9 mouse cellular contexts compared by ENCODE assay signal in the genomic region with DNA sequence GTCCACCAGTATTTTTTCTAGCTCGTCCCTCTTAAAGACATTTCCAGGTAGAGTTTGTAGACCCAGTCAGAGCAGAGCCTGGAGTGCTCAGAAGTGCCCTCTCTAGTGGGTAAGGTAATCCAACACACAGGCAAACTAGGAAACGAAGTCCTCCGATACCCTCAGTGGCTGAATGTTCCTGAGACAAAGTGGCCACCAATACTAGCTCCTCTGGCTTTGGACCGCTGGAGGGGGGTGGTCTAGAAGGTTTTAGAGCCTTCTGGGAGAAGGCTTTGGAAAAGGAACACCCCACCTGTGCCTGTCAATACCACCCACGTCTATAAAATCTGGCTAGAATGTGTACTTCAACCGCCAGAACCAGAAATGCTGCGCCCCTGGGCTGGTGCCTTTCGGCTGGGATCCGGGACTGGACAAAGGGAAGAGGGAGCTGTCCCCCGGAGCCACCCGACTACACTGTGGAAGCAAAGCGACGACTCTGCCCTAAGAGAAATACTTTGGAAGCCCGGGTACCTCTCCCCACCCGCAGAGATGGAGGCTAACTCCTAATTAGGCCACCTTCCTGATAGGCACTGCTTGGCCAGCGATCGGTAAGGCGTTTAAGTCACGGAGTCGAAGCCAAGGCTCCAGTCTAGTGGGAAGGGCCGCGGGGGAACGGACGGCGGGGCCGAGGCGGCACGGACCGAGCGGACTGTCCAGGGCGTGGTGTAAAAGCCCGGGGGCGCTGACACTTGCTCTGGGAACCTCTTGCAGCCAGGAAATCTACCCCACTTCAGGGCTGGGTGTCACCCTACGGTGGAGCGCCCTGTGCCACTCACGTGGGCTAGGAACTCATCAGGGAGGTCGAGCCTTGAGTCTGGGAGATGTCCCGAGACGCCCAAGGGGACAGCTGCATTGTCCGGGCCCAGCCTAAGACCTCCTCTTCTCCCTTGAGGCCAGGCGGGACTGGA. TPM values are rescaled to one million over a fixed set of nuclear protein-coding genes. Genes with fewer than 3 reads are reported as not detected.
DNase-seq lines count a peak whose midpoint lies in the region; ATAC-seq and TF ChIP-seq lines count a peak whose summit lies in the region.
"Had no signal": no experiment of that assay in that cellular context is flagged by ENCODE, and none has a peak within 500 bp of the region (broad histone marks: within the 10 kb centered on the region; RNA-seq: fewer than 3 reads in every experiment).

No protein-coding gene starts in this region.

- DNase-seq in lung, embryonic 14.5 days = no peak
- no peak for DNase-seq in lung, postnatal 14 days
- peak; percentile 59 for DNase-seq in embryo, embryonic 10 days (ENCODE audit: low spot score)
- DNase-seq in embryonic facial prominence, embryonic 14.5 days (ENCODE audit: low spot score) = peak; percentile 66
- no peak for DNase-seq in adrenal gland, postnatal 4 days (ENCODE audit: low spot score in 2 of 2)
- DNase-seq: cerebellum, adult 9-10 months had no signal

- no peak overlapping the region for H3K27ac ChIP-seq in lung, embryonic 14.5 days (ENCODE audit: low read depth)
- peak overlapping the region; percentile 89 for H3K27ac ChIP-seq in embryonic facial prominence, embryonic 14.5 days (replicated peaks; ENCODE audit: low read depth, low read length)
- peak overlapping the region; percentile 82 for H3K27ac ChIP-seq in limb, embryonic 13.5 days

- no peaks in the 10 kb centered on the region for H3K36me3 ChIP-seq in lung, embryonic 14.5 days (ENCODE audit: insufficient read depth)
- peaks cover 28% of the 10 kb centered on the region; the same call in 1 of the 2 replicates for H3K36me3 ChIP-seq in embryonic facial prominence, embryonic 14.5 days (ENCODE audit: control insufficient read depth, insufficient read depth, low read length)
- 0 out of 2 replicates have a peak, but pooled peaks cover 4% of the 10 kb centered on the region for H3K36me3 ChIP-seq in limb, embryonic 13.5 days

- H3K9ac ChIP-seq in lung, embryonic 14.5 days = no peak overlapping the region
- H3K9ac ChIP-seq in embryonic facial prominence, embryonic 14.5 days (ENCODE audit: low read depth, low read length) = peak overlapping the region; percentile 97
- H3K9ac ChIP-seq in limb, embryonic 13.5 days = peak overlapping the region; percentile 70

- no peaks in the 10 kb centered on the region for H3K9me3 ChIP-seq in lung, embryonic 14.5 days (ENCODE audit: low read depth, low read length)
- H3K9me3 ChIP-seq in embryonic facial prominence, embryonic 14.5 days (ENCODE audit: control insufficient read depth, low read length) = no peaks in the 10 kb centered on the region
- no peaks in the 10 kb centered on the region for H3K9me3 ChIP-seq in limb, embryonic 13.5 days

- 0 out of 2 replicates have a peak overlapping the region, but pooled peaks have one; percentile 12 for H3K4me2 ChIP-seq in lung, embryonic 14.5 days
- peak overlapping the region; percentile 70 for H3K4me2 ChIP-seq in embryonic facial prominence, embryonic 14.5 days (ENCODE audit: low read depth, low read length)
- peak overlapping the region; percentile 62 for H3K4me2 ChIP-seq in limb, embryonic 13.5 days (replicated peaks)

- peaks cover 92% of the 10 kb centered on the region for H3K27me3 ChIP-seq in lung, embryonic 14.5 days (ENCODE audit: insufficient read depth, low read length)
- peaks cover 39% of the 10 kb centered on the region for H3K27me3 ChIP-seq in embryonic facial prominence, embryonic 14.5 days (replicated peaks; ENCODE audit: control insufficient read depth, insufficient read depth, low read length)
- peaks cover 69% of the 10 kb centered on the region for H3K27me3 ChIP-seq in limb, embryonic 13.5 days

- H3K4me1 ChIP-seq in lung, embryonic 14.5 days (ENCODE audit: insufficient read depth) = no peaks in the 10 kb centered on the region
- H3K4me1 ChIP-seq in embryonic facial prominence, embryonic 14.5 days (ENCODE audit: control insufficient read depth, insufficient read depth, low read length) = peaks cover 32% of the 10 kb centered on the region
- H3K4me1 ChIP-seq in limb, embryonic 13.5 days = peaks cover 43% of the 10 kb centered on the region

- no peak for TF ChIP-seq CTCF in lung, embryonic 14.5 days (IDR thresholded peaks at IDR 0.05; ENCODE audit: low read depth)

- WGBS in lung, embryonic 14.5 days = 3% methylated on average over 41 of the region's 41 CpGs
- WGBS in embryonic facial prominence, embryonic 14.5 days = 7% methylated on average over 36 of the region's 41 CpGs
- WGBS in limb, embryonic 13.5 days = 4% methylated on average over 41 of the region's 41 CpGs

- ATAC-seq in lung, embryonic 14.5 days (ENCODE audit: insufficient read depth) = no peak
- no peak for ATAC-seq in embryonic facial prominence, embryonic 14.5 days (ENCODE audit: low read depth)
- 0 out of 2 replicates have a peak, but pooled peaks have one; percentile 9 for ATAC-seq in limb, embryonic 13.5 days (ENCODE audit: low FRiP score, low read depth)
- no peak for ATAC-seq in megakaryocyte-erythroid progenitor cell, adult 5-6 weeks (replicated peaks; ENCODE audit: low FRiP score, low TSS enrichment, poor library complexity, severe bottlenecking)

- no peak overlapping the region for H3K4me3 ChIP-seq in lung, embryonic 14.5 days (ENCODE audit: low read depth, low read length)
- peak overlapping the region; percentile 86 for H3K4me3 ChIP-seq in embryonic facial prominence, embryonic 14.5 days (ENCODE audit: low read depth, low read length)
- peak overlapping the region; percentile 77 for H3K4me3 ChIP-seq in limb, embryonic 13.5 days

RNA-seq across cellular contexts. Expression of a gene that starts 14.4 kb away (rescaled TPM):
- polyA plus RNA-seq in lung, embryonic 14.5 days (2014; fragmentation: Nextera tagmentation; extraction: Ambion mirVana) = 0.45 and 0.53 TPM in 2 replicates
- 46.5 and 53.9 TPM in 2 replicates for polyA plus RNA-seq in embryonic facial prominence, embryonic 14.5 days (2014; fragmentation: Nextera tagmentation; extraction: Ambion mirVana)
- 47.0 and 50.0 TPM in 2 replicates for polyA plus RNA-seq in limb, embryonic 13.5 days (2015; fragmentation: Nextera tagmentation; extraction: Ambion mirVana)
- total RNA-seq in megakaryocyte-erythroid progenitor cell, adult 5-6 weeks (2014; fragmentation: Nextera tagmentation) = not detected in 2 replicates
- not detected in 2 replicates for total RNA-seq in megakaryocyte-erythroid progenitor cell, adult 5-6 weeks (2017)
- total RNA-seq in adrenal gland, postnatal 4 days (2021) = 1 to 10 TPM; 4.0 to 5.6 TPM
- total RNA-seq: layer of hippocampus, postnatal 25 days had no signal

Comparison
In these comparisons a context has a peak if more than half of its experiments do, and no peak if none do; other contexts are left out.
1. DNase-seq: peak in embryo, embryonic 10 days (single experiment) and embryonic facial prominence, embryonic 14.5 days (single experiment); none in lung, embryonic 14.5 days (single experiment), lung, postnatal 14 days (single experiment) and adrenal gland, postnatal 4 days (0 of 2).
2. H3K4me2 ChIP-seq: peak in every context shown above with its lines; median percentile 70 in embryonic facial prominence, embryonic 14.5 days; 62 in limb, embryonic 13.5 days; 12 in lung, embryonic 14.5 days.
3. RNA of a gene that starts 14.4 kb away (polyA plus RNA-seq): 47.0 to 50.0 TPM in limb, embryonic 13.5 days and 46.5 to 53.9 TPM in embryonic facial prominence, embryonic 14.5 days; 0.45 to 0.53 TPM in lung, embryonic 14.5 days; every median in the first group is over 10 times any median in the second.